8 mouse cellular contexts compared by ENCODE assay signal in the genomic region with DNA sequence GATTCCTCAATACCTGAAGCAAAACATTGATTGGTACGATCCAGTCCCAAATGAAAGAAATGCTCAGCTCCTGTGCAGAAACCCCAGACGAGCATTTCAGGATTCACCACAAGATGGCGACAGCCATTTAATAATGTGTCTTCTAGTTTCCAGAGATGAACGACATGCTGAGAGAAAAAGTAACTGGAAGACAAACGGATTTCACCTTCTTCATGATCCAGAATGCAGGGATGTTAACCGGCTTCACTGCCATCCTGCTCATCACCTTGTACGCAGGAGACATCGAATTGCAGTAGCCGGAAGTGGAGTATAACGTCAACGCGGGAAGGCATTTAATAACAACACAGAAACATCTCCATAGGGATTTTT.
A peak's percentile ranks its signal among the peaks of the same experiment; 100 is the strongest.
DNase-seq lines count a peak whose midpoint lies in the region; ATAC-seq lines count a peak whose summit lies in the region.

No protein-coding gene starts in this region.

- 0 out of 2 replicates have a peak overlapping the region, but pooled peaks have one; percentile 33 for H3K4me2 ChIP-seq in kidney, embryonic 15.5 days
- H3K4me2 ChIP-seq in limb, embryonic 13.5 days (replicated peaks), result no peak overlapping the region
- H3K4me2 ChIP-seq in neural tube, embryonic 14.5 days (ENCODE audit: low read depth, low read length), result no peak overlapping the region

- H3K9ac ChIP-seq in kidney, embryonic 15.5 days, result no peak overlapping the region
- H3K9ac ChIP-seq in limb, embryonic 13.5 days, result no peak overlapping the region
- no peak overlapping the region for H3K9ac ChIP-seq in neural tube, embryonic 14.5 days (replicated peaks; ENCODE audit: low read depth, low read length)

- 40% methylated on average over 12 of the region's 12 CpGs for WGBS in kidney, embryonic 15.5 days
- WGBS in limb, embryonic 13.5 days, result 40% methylated on average over 12 of the region's 12 CpGs
- 39% methylated on average over 12 of the region's 12 CpGs for WGBS in neural tube, embryonic 14.5 days

- no peak overlapping the region for H3K27ac ChIP-seq in kidney, embryonic 15.5 days
- no peak overlapping the region for H3K27ac ChIP-seq in limb, embryonic 13.5 days
- no peak overlapping the region for H3K27ac ChIP-seq in neural tube, embryonic 14.5 days (ENCODE audit: low read depth, low read length)

- ATAC-seq in kidney, embryonic 15.5 days (replicated peaks; ENCODE audit: low FRiP score), result no peak
- peak; percentile 72; the same call in 1 of the 2 replicates for ATAC-seq in limb, embryonic 13.5 days (ENCODE audit: low FRiP score, low read depth)
- peak; percentile 74 for ATAC-seq in neural tube, embryonic 14.5 days (ENCODE audit: low read depth)

- no peaks in the 10 kb centered on the region for H3K4me1 ChIP-seq in kidney, embryonic 15.5 days
- no peaks in the 10 kb centered on the region for H3K4me1 ChIP-seq in limb, embryonic 13.5 days
- H3K4me1 ChIP-seq in neural tube, embryonic 14.5 days (ENCODE audit: control insufficient read depth, insufficient read depth, low read length), result no peaks in the 10 kb centered on the region

- H3K4me3 ChIP-seq in kidney, embryonic 15.5 days (replicated peaks), result no peak overlapping the region
- H3K4me3 ChIP-seq in limb, embryonic 13.5 days, result no peak overlapping the region
- H3K4me3 ChIP-seq in neural tube, embryonic 14.5 days (ENCODE audit: low read depth, low read length), result no peak overlapping the region

- peak; percentile 50 for DNase-seq in urinary bladder, adult 18-20 months (ENCODE audit: low spot score in 2 of 2)
- DNase-seq in urinary bladder, adult 2 months (ENCODE audit: low spot score), result no peak
- peak; percentile 90 to 94 for DNase-seq in cerebellum, postnatal 10 days
- peak; percentile 78 to 95 for DNase-seq in frontal cortex, postnatal 36 days (ENCODE audit: low spot score in 2 of 2)
- DNase-seq in thymus, postnatal 10 days (ENCODE audit: low spot score in 2 of 2), result peak; percentile 7 to 46

- H3K9me3 ChIP-seq in kidney, embryonic 15.5 days (replicated peaks), result no peaks in the 10 kb centered on the region
- no peaks in the 10 kb centered on the region for H3K9me3 ChIP-seq in limb, embryonic 13.5 days
- no peaks in the 10 kb centered on the region for H3K9me3 ChIP-seq in neural tube, embryonic 14.5 days (ENCODE audit: control insufficient read depth, low read length)

- H3K27me3 ChIP-seq in kidney, embryonic 15.5 days, result no peaks in the 10 kb centered on the region
- no peaks in the 10 kb centered on the region for H3K27me3 ChIP-seq in limb, embryonic 13.5 days
- no peaks in the 10 kb centered on the region for H3K27me3 ChIP-seq in neural tube, embryonic 14.5 days (ENCODE audit: control insufficient read depth, insufficient read depth, low read length)

- no peaks in the 10 kb centered on the region for H3K36me3 ChIP-seq in kidney, embryonic 15.5 days
- H3K36me3 ChIP-seq in limb, embryonic 13.5 days, result no peaks in the 10 kb centered on the region
- H3K36me3 ChIP-seq in neural tube, embryonic 14.5 days (ENCODE audit: control insufficient read depth, insufficient read depth, low read length), result no peaks in the 10 kb centered on the region
